Comparison of ENCODE assay signal across 23 mouse cellular contexts in the genomic region with DNA sequence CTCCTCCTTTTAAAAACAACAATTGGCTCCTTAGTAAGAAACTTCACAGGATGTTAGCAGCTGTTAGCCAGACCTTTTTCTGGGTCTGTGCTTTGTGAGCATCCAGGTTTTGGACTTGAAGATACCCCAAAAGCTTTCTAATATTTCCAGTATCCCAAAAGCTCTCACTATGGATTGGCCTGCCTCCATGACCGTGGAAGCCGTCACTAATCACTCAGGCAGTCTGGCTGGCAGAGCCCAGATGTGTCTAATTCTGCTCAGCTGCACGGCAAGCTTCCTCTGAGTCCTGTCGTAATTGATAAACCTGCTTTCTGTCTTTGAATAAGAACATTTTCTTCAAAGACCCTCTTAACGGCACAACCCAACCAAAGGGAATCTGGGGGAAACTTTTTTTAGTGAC.
DNase-seq lines count a peak whose midpoint lies in the region; ATAC-seq and TF ChIP-seq lines count a peak whose summit lies in the region.
"Had no signal": no experiment of that assay in that cellular context is flagged by ENCODE, and none has a peak within 500 bp of the region (broad histone marks: within the 10 kb centered on the region; RNA-seq: fewer than 3 reads in every experiment).

No protein-coding gene starts in this region.

- H3K4me2 ChIP-seq in heart, embryonic 14.5 days (ENCODE audit: low read length), result 0 out of 2 replicates have a peak overlapping the region, but pooled peaks have one; percentile 4
- H3K4me2 ChIP-seq in limb, embryonic 13.5 days (replicated peaks), result peak overlapping the region; percentile 25; the same call in 1 of the 2 replicates
- H3K4me2 ChIP-seq: hindbrain, embryonic 12.5 days; limb, embryonic 15.5 days; lung, embryonic 14.5 days; neural tube, embryonic 12.5 days had no signal

- H3K27me3 ChIP-seq in heart, embryonic 14.5 days (ENCODE audit: control insufficient read depth, insufficient read depth, low read length), result no peaks in the 10 kb centered on the region
- no peaks in the 10 kb centered on the region for H3K27me3 ChIP-seq in limb, embryonic 13.5 days
- H3K27me3 ChIP-seq: hindbrain, embryonic 12.5 days; limb, embryonic 15.5 days; neural tube, embryonic 12.5 days had no signal

- H3K36me3 ChIP-seq in heart, embryonic 14.5 days (ENCODE audit: control insufficient read depth, insufficient read depth, low read length), result no peaks in the 10 kb centered on the region
- H3K36me3 ChIP-seq in limb, embryonic 13.5 days, result no peaks in the 10 kb centered on the region
- H3K36me3 ChIP-seq: hindbrain, embryonic 12.5 days; limb, embryonic 15.5 days; neural tube, embryonic 12.5 days had no signal

- no peak for TF ChIP-seq CTCF in layer of hippocampus, adult 2 months (conservative IDR thresholded peaks at IDR 0.05)

- no peak overlapping the region for H3K4me3 ChIP-seq in heart, embryonic 14.5 days (ENCODE audit: control insufficient read depth in 1 of 2, insufficient read depth in 1 of 2, low read depth in 1 of 2, low read length in 2 of 2)
- H3K4me3 ChIP-seq in limb, embryonic 13.5 days, result no peak overlapping the region
- H3K4me3 ChIP-seq in layer of hippocampus, adult 2 months, result no peak overlapping the region
- H3K4me3 ChIP-seq: hindbrain, embryonic 12.5 days; limb, embryonic 15.5 days; neural tube, embryonic 12.5 days had no signal

- peaks cover 17 to 37% of the 10 kb centered on the region in 2 experiments for H3K4me1 ChIP-seq in heart, embryonic 14.5 days (ENCODE audit: control insufficient read depth in 2 of 2, insufficient read depth in 2 of 2, low read length in 2 of 2)
- peaks cover 30% of the 10 kb centered on the region for H3K4me1 ChIP-seq in limb, embryonic 13.5 days
- H3K4me1 ChIP-seq: neural tube, embryonic 12.5 days had no signal

- no peak overlapping the region for H3K27ac ChIP-seq in heart, embryonic 14.5 days (replicated peaks in 1 of 2; ENCODE audit: control insufficient read depth in 1 of 2, insufficient read depth in 1 of 2, low read depth in 2 of 2, low read length in 2 of 2)
- no peak overlapping the region for H3K27ac ChIP-seq in limb, embryonic 13.5 days
- H3K27ac ChIP-seq in layer of hippocampus, adult 2 months, result no peak overlapping the region
- H3K27ac ChIP-seq: hindbrain, embryonic 12.5 days; limb, embryonic 15.5 days; liver, embryonic 14.5 days; neural tube, embryonic 12.5 days had no signal

- DNase-seq in embryo, embryonic 10 days (ENCODE audit: low spot score), result peak; percentile 53
- no peak for DNase-seq in embryo, embryonic 10.5 days (ENCODE audit: low spot score)
- DNase-seq in heart, postnatal 14 days, result no peak
- DNase-seq in hindlimb bud, embryonic 11.5 days (ENCODE audit: extremely low spot score, low read depth, low spot score), result peak; percentile 24
- no peak for DNase-seq in layer of hippocampus, adult 2 months (ENCODE audit: low spot score in 2 of 2)
- no peak for DNase-seq in lung, postnatal 4 days
- DNase-seq: adrenal gland, adult 8-10 months; cerebellum, adult 8-10 months; kidney, postnatal 14 days; layer of hippocampus, postnatal 36 days; lung, embryonic 14.5 days; lung, postnatal 36 days; midbrain, embryonic 14.5 days; right cerebral cortex, postnatal 25 days; spleen, adult 18-20 months; thymus, postnatal 14 days had no signal

- no peak for ATAC-seq in heart, embryonic 14.5 days (ENCODE audit: insufficient number of reproducible peaks, insufficient read depth, low FRiP score, low read depth)
- ATAC-seq in limb, embryonic 13.5 days (ENCODE audit: low FRiP score, low read depth), result 0 out of 2 replicates have a peak, but pooled peaks have one; percentile 24
- ATAC-seq: activated CD4-positive, CD25-positive, alpha-beta regulatory T cell, adult 4 months had no signal

- no peak overlapping the region for H3K9ac ChIP-seq in heart, embryonic 14.5 days (ENCODE audit: low read length)
- no peak overlapping the region for H3K9ac ChIP-seq in limb, embryonic 13.5 days
- H3K9ac ChIP-seq: hindbrain, embryonic 12.5 days; limb, embryonic 15.5 days; liver, embryonic 14.5 days; lung, embryonic 14.5 days; neural tube, embryonic 12.5 days had no signal

- 17% methylated on average over 5 of the region's 5 CpGs for WGBS in heart, embryonic 14.5 days
- 12% methylated on average over 5 of the region's 5 CpGs for WGBS in limb, embryonic 13.5 days

- no peaks in the 10 kb centered on the region for H3K9me3 ChIP-seq in heart, embryonic 14.5 days (ENCODE audit: control insufficient read depth, low read length)
- H3K9me3 ChIP-seq in limb, embryonic 13.5 days, result no peaks in the 10 kb centered on the region
- H3K9me3 ChIP-seq: hindbrain, embryonic 12.5 days; limb, embryonic 15.5 days; neural tube, embryonic 12.5 days had no signal

- intact Hi-C loops in heart, postnatal 14 days (cut with DNase I), result no loop called here

Comparison
In these comparisons a context has a peak if more than half of its experiments do, and no peak if none do; other contexts are left out.
1. DNase-seq: peak in embryo, embryonic 10 days (single experiment) and hindlimb bud, embryonic 11.5 days (single experiment); none in embryo, embryonic 10.5 days (single experiment), heart, postnatal 14 days (0 of 2), layer of hippocampus, adult 2 months (0 of 2) and lung, postnatal 4 days (0 of 2).